Mouse (Mus musculus): ENCODE results near the gene 1700024G13Rik. TPM values are rescaled to one million over a fixed set of nuclear protein-coding genes. Genes with fewer than 3 reads are reported as not detected.

1700024G13Rik gene
- polyA plus RNA-seq, 1 experiment from 2014 or later: 0.84 TPM

GRCm38 (mm10) chr14:32344176-32344575 lies 44.0 kb downstream of the 1700024G13Rik start:
- 95% methylated on average over 7 of the region's 7 CpGs for WGBS
- no peak for DNase-seq (ENCODE audit: low spot score)
- H3K9ac ChIP-seq (ENCODE audit: low read length): no peak overlapping the region
- H3K27ac ChIP-seq (ENCODE audit: low read depth, low read length): no peak overlapping the region
- peaks cover 52% of the 10 kb centered on the region for H3K36me3 ChIP-seq (ENCODE audit: control insufficient read depth, insufficient read depth, low read length)
- no peak for ATAC-seq
- no peak overlapping the region for H3K4me3 ChIP-seq (ENCODE audit: low read depth, low read length)
- no peak overlapping the region for H3K4me2 ChIP-seq (ENCODE audit: low read length)
- H3K9me3 ChIP-seq (replicated peaks; ENCODE audit: control insufficient read depth, low read length): no peaks in the 10 kb centered on the region
- no peaks in the 10 kb centered on the region for H3K4me1 ChIP-seq (ENCODE audit: control insufficient read depth, insufficient read depth, low read length)
- H3K27me3 ChIP-seq (replicated peaks; ENCODE audit: control insufficient read depth, insufficient read depth, low read length): no peaks in the 10 kb centered on the region

GRCm38 (mm10) chr14:32341823-32342222 lies 46.4 kb downstream of the 1700024G13Rik start:
- no peak overlapping the region for H3K4me2 ChIP-seq (ENCODE audit: low read length)
- no peaks in the 10 kb centered on the region for H3K4me1 ChIP-seq (ENCODE audit: control insufficient read depth, insufficient read depth, low read length)
- no peak overlapping the region for H3K27ac ChIP-seq (ENCODE audit: low read depth, low read length)
- no peaks in the 10 kb centered on the region for H3K9me3 ChIP-seq (replicated peaks; ENCODE audit: control insufficient read depth, low read length)
- H3K27me3 ChIP-seq (replicated peaks; ENCODE audit: control insufficient read depth, insufficient read depth, low read length): no peaks in the 10 kb centered on the region
- H3K4me3 ChIP-seq (ENCODE audit: low read depth, low read length): no peak overlapping the region
- ATAC-seq (no peak), DNase-seq (ENCODE audit: low spot score) (no peak)
- H3K9ac ChIP-seq (ENCODE audit: low read length): no peak overlapping the region
- WGBS: 96% methylated on average over 7 of the region's 7 CpGs
- peaks cover 61% of the 10 kb centered on the region for H3K36me3 ChIP-seq (ENCODE audit: control insufficient read depth, insufficient read depth, low read length)

DNA sequence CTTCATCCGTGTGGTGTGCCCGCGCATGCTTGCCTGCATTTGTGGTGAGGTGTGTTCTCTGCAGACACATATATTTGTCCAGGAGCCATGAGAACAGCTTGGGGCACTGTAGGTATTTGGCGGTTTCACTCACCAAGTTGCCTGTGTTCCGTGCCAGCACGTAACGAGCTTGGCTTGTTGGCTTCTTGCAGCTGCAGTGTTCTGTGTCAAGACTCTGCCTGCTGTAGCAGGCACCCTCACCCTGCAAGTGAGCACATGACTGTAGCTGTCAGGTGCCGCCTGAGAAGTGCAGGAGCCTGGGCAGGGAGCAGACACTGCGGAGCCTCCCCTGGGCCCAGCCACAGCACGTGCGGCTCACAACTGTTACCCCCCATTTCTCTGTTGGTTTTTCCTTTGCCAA lies 51.6 kb downstream of the 1700024G13Rik start:
- H3K4me1 ChIP-seq (ENCODE audit: control insufficient read depth, insufficient read depth, low read length): peaks cover 7% of the 10 kb centered on the region
- WGBS: 76% methylated on average over 11 of the region's 11 CpGs
- no peaks in the 10 kb centered on the region for H3K9me3 ChIP-seq (replicated peaks; ENCODE audit: control insufficient read depth, low read length)
- no peak overlapping the region for H3K4me3 ChIP-seq (ENCODE audit: low read depth, low read length)
- no peaks in the 10 kb centered on the region for H3K27me3 ChIP-seq (replicated peaks; ENCODE audit: control insufficient read depth, insufficient read depth, low read length)
- no peak overlapping the region for H3K9ac ChIP-seq (ENCODE audit: low read length)
- peak; percentile 32; the same call in 1 of the 2 replicates for ATAC-seq
- H3K27ac ChIP-seq (ENCODE audit: low read depth, low read length): no peak overlapping the region
- H3K4me2 ChIP-seq (ENCODE audit: low read length): no peak overlapping the region
- peaks cover 70% of the 10 kb centered on the region for H3K36me3 ChIP-seq (ENCODE audit: control insufficient read depth, insufficient read depth, low read length)
- DNase-seq (ENCODE audit: low spot score): peak; percentile 45

DNA sequence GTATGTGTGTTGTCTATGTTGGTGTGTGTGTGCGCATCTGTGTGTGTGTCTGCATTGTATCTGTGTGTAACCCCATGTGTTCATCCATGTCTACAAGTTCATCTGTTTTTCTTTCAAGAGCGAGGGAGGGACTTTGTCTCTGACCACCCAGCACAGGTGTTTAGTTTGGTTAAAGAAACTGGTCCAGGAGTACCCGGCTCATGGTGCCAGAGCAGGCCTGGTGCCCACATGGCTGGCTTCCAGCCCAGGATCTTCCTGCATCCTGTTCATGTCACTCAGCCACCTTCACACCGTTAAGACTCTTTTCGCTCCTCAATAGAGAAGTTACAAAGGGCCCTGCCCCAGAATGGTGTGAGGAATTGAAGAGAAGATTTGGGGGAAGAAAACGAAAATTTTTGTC lies 52.2 kb downstream of the 1700024G13Rik start:
- Histone ChIP-seq H3K4me1 (ENCODE audit: control insufficient read depth, insufficient read depth, low read length) (peaks cover 7% of the 10 kb centered on the region), H3K27ac (ENCODE audit: low read depth, low read length) (no peak overlapping the region), H3K4me2 (ENCODE audit: low read length) (no peak overlapping the region), H3K9me3 (replicated peaks; ENCODE audit: control insufficient read depth, low read length) (no peaks in the 10 kb centered on the region), H3K4me3 (ENCODE audit: low read depth, low read length) (no peak overlapping the region), H3K36me3 (ENCODE audit: control insufficient read depth, insufficient read depth, low read length) (peaks cover 65% of the 10 kb centered on the region), H3K9ac (ENCODE audit: low read length) (no peak overlapping the region), H3K27me3 (replicated peaks; ENCODE audit: control insufficient read depth, insufficient read depth, low read length) (no peaks in the 10 kb centered on the region)
- no peak for ATAC-seq
- DNase-seq (ENCODE audit: low spot score): no peak
- WGBS: 67% methylated on average over 6 of the region's 6 CpGs

- Histone ChIP-seq H3K27me3 (replicated peaks; ENCODE audit: control insufficient read depth, insufficient read depth, low read length) (no peaks in the 10 kb centered on the region), H3K4me2 (ENCODE audit: low read length) (no peak overlapping the region), H3K9ac (ENCODE audit: low read length) (no peak overlapping the region), H3K4me3 (ENCODE audit: low read depth, low read length) (no peak overlapping the region), H3K36me3 (ENCODE audit: control insufficient read depth, insufficient read depth, low read length) (peaks cover 35% of the 10 kb centered on the region; the same call in 1 of the 2 replicates), H3K9me3 (replicated peaks; ENCODE audit: control insufficient read depth, low read length) (no peaks in the 10 kb centered on the region), H3K4me1 (ENCODE audit: control insufficient read depth, insufficient read depth, low read length) (peaks cover 7% of the 10 kb centered on the region), H3K27ac (ENCODE audit: low read depth, low read length) (no peak overlapping the region)
- 69% methylated on average over 20 of the region's 20 CpGs for WGBS
- DNase-seq (ENCODE audit: low spot score) (peak; percentile 54), ATAC-seq (peak; percentile 54; the same call in 1 of the 2 replicates)
Measured at GRCm38 (mm10) chr14:32332515-32333445, 55.4 kb downstream of the 1700024G13Rik start.

DNA sequence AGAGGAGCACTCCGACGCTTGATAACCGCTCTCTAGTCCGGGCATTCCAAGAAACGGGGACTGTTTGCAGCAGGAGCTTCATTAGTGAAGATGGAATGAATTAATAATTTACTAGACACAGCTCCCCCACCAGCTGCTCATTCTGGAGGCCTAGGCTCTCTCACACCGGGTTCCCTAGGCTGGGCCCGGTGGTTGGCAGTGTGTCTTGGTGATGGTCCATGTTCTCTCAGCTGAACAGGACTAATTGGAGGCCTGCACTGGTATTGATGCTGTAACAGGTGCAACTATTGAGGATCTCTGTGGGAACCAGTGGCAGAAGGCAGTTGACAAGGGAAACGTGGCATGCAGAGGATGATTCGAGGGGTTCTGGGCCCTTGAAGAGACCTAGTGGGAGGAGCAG lies 60.8 kb downstream of the 1700024G13Rik start:
- no peak overlapping the region for H3K4me3 ChIP-seq (ENCODE audit: low read depth, low read length)
- ATAC-seq (no peak), DNase-seq (ENCODE audit: low spot score) (peak; percentile 11)
- no peak overlapping the region for H3K4me2 ChIP-seq (ENCODE audit: low read length)
- no peaks in the 10 kb centered on the region for H3K27me3 ChIP-seq (replicated peaks; ENCODE audit: control insufficient read depth, insufficient read depth, low read length)
- peaks cover 8% of the 10 kb centered on the region; the same call in 1 of the 2 replicates for H3K36me3 ChIP-seq (ENCODE audit: control insufficient read depth, insufficient read depth, low read length)
- H3K9ac ChIP-seq (ENCODE audit: low read length): no peak overlapping the region
- no peaks in the 10 kb centered on the region for H3K9me3 ChIP-seq (replicated peaks; ENCODE audit: control insufficient read depth, low read length)
- WGBS: 83% methylated on average over 9 of the region's 9 CpGs
- peaks cover 6% of the 10 kb centered on the region for H3K4me1 ChIP-seq (ENCODE audit: control insufficient read depth, insufficient read depth, low read length)
- no peak overlapping the region for H3K27ac ChIP-seq (ENCODE audit: low read depth, low read length)

Other genes with a start within 250 kb of the 1700024G13Rik start
- not detected in 2 replicates for gene Msmb, start 246.4 kb downstream of the 1700024G13Rik start, polyA plus RNA-seq (2014; fragmentation: Nextera tagmentation; extraction: Ambion mirVana)
- 137 and 145 TPM in 2 replicates for gene Ncoa4, start 228.5 kb downstream of the 1700024G13Rik start, polyA plus RNA-seq (2014; fragmentation: Nextera tagmentation; extraction: Ambion mirVana)
- gene Timm23, start 186.5 kb downstream of the 1700024G13Rik start, polyA plus RNA-seq (2014; fragmentation: Nextera tagmentation; extraction: Ambion mirVana): 258 and 290 TPM in 2 replicates
- 41.0 and 43.2 TPM in 2 replicates for gene Parg, start 186.4 kb downstream of the 1700024G13Rik start, polyA plus RNA-seq (2014; fragmentation: Nextera tagmentation; extraction: Ambion mirVana)
- gene Ogdhl, start 66.4 kb downstream of the 1700024G13Rik start, polyA plus RNA-seq (2014; fragmentation: Nextera tagmentation; extraction: Ambion mirVana): 17.5 and 19.8 TPM in 2 replicates
- 0.84 and 1.3 TPM in 2 replicates for gene Slc18a3, start 76.5 kb upstream of the 1700024G13Rik start, polyA plus RNA-seq (2014; fragmentation: Nextera tagmentation; extraction: Ambion mirVana)
- not detected in 2 replicates for gene Chat, start 77.6 kb upstream of the 1700024G13Rik start, polyA plus RNA-seq (2014; fragmentation: Nextera tagmentation; extraction: Ambion mirVana)
- gene Ercc6, start 125.1 kb upstream of the 1700024G13Rik start, polyA plus RNA-seq (2014; fragmentation: Nextera tagmentation; extraction: Ambion mirVana): 14.8 and 24.2 TPM in 2 replicates
- gene Prrxl1, start 211.0 kb upstream of the 1700024G13Rik start, polyA plus RNA-seq (2014; fragmentation: Nextera tagmentation; extraction: Ambion mirVana): 0.19 TPM in 1 of 2 replicates, not detected in the other

Measured in forebrain, embryonic 14.5 days (tissue).